Mouse (Mus musculus): Measurements from ENCODE around the gene Fasn.

- TF ChIP-seq CTCF (IDR thresholded peaks at IDR 0.05; ENCODE audit: low read depth) (no peak), EP300 (optimal IDR thresholded peaks at IDR 0.05) (no peak)
Measured at GRCm38 (mm10) chr11:120785145-120785544, 39.2 kb downstream of the Fasn start.

Data from stomach, postnatal 0 days (tissue).